Comparison of ENCODE assay signal across 10 mouse cellular contexts in the genomic region with DNA sequence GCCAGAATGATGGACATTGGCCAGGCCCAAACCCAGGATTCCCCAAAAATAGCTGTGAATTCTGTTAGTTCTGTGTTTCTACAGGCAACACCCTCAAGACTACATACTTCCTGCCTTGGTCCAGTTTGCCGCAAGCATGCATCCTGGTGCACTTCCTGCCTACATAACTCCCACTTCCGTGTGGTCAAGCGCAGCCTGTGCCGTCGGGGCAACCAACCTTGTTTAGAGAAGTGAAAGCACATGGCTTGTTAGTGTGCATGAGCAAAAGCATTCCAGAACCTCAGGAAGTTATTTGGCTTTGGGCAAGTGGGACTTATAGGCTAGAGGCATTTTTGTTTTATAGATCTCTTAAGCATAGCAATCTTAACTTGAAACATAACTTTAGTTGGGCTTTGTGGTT.
DNase-seq lines count a peak whose midpoint lies in the region; ATAC-seq lines count a peak whose summit lies in the region.
"Had no signal": no experiment of that assay in that cellular context is flagged by ENCODE, and none has a peak within 500 bp of the region (broad histone marks: within the 10 kb centered on the region; RNA-seq: fewer than 3 reads in every experiment).

No protein-coding gene starts in this region.

- H3K9me3 ChIP-seq in forebrain, embryonic 10.5 days, result no peaks in the 10 kb centered on the region
- H3K9me3 ChIP-seq: hindbrain, embryonic 12.5 days; neural tube, embryonic 12.5 days had no signal

- intact Hi-C loops in heart, postnatal 25 days (cut with DNase I), result loop anchor here (2.0 to 5.0 kb wide), 3 partner anchors 15 to 105 kb away; partner anchors contain the start of gene Pmepa1

- peaks cover 69% of the 10 kb centered on the region for H3K4me1 ChIP-seq in forebrain, embryonic 10.5 days

- DNase-seq in layer of hippocampus, adult 11-12 months (ENCODE audit: low spot score), result peak; percentile 55
- no peak for DNase-seq in layer of hippocampus, adult 8-10 months (ENCODE audit: low spot score in 2 of 2)
- peak; percentile 55 for DNase-seq in NIH3T3 (ENCODE audit: low read depth)
- DNase-seq in heart, postnatal 25 days (ENCODE audit: low spot score), result peak; percentile 28
- no peak for DNase-seq in right cerebral cortex, adult 18-20 months
- DNase-seq in forebrain, embryonic 10.5 days (ENCODE audit: extremely low spot score, low spot score), result no peak

- no peak for ATAC-seq in erythroblast, adult 5-6 weeks (replicated peaks; ENCODE audit: low FRiP score, poor library complexity, severe bottlenecking)

- no peaks in the 10 kb centered on the region for H3K36me3 ChIP-seq in macrophage (ENCODE audit: inconsistent target)
- no peaks in the 10 kb centered on the region for H3K36me3 ChIP-seq in forebrain, embryonic 10.5 days (replicated peaks)
- H3K36me3 ChIP-seq: hindbrain, embryonic 12.5 days; neural tube, embryonic 12.5 days had no signal

- 3% methylated on average over 4 of the region's 5 CpGs for WGBS in macrophage (ENCODE audit: missing documents)
- 89% methylated on average over 5 of the region's 5 CpGs for WGBS in forebrain, embryonic 10.5 days

- peak overlapping the region; percentile 49 for H3K27ac ChIP-seq in macrophage
- no peak overlapping the region for H3K27ac ChIP-seq in forebrain, embryonic 10.5 days
- H3K27ac ChIP-seq: hindbrain, embryonic 12.5 days; neural tube, embryonic 12.5 days had no signal

- peaks cover 99% of the 10 kb centered on the region for H3K27me3 ChIP-seq in forebrain, embryonic 10.5 days (ENCODE audit: poor library complexity, severe bottlenecking)

- no peak overlapping the region for H3K4me3 ChIP-seq in macrophage (ENCODE audit: inconsistent target)
- H3K4me3 ChIP-seq in forebrain, embryonic 10.5 days, result no peak overlapping the region
- H3K4me3 ChIP-seq: hindbrain, embryonic 12.5 days; neural tube, embryonic 12.5 days had no signal

- no peaks in the 10 kb centered on the region for H3K79me2 ChIP-seq in macrophage (ENCODE audit: inconsistent target)

Comparison
In these comparisons a context has a peak if more than half of its experiments do, and no peak if none do; other contexts are left out.
1. DNase-seq: peak in layer of hippocampus, adult 11-12 months (single experiment), NIH3T3 (single experiment) and heart, postnatal 25 days (single experiment); none in layer of hippocampus, adult 8-10 months (0 of 2), right cerebral cortex, adult 18-20 months (single experiment) and forebrain, embryonic 10.5 days (single experiment).